In genomic region chr2:132048143-132048772, GRCm38 (mm10) we compare ENCODE assay signal across 24 mouse cellular contexts. TPM values are rescaled to one million over a fixed set of nuclear protein-coding genes. Genes with fewer than 3 reads are reported as not detected.
DNase-seq lines count a peak whose midpoint lies in the region; ATAC-seq and TF ChIP-seq lines count a peak whose summit lies in the region.
"Had no signal": no experiment of that assay in that cellular context is flagged by ENCODE, and none has a peak within 500 bp of the region (broad histone marks: within the 10 kb centered on the region; RNA-seq: fewer than 3 reads in every experiment).

No protein-coding gene starts in this region.

- H3K9ac ChIP-seq in heart, adult 2 months (ENCODE audit: low read depth, low read length) = no peak overlapping the region
- no peak overlapping the region for H3K9ac ChIP-seq in lung, embryonic 14.5 days
- H3K9ac ChIP-seq: embryonic facial prominence, embryonic 13.5 days; forebrain, postnatal 0 days; heart, embryonic 12.5 days; hindbrain, embryonic 13.5 days; limb, embryonic 12.5 days; lung, embryonic 15.5 days; midbrain, embryonic 15.5 days; neural tube, embryonic 12.5 days had no signal

- H3K4me3 ChIP-seq in heart, embryonic 10.5 days = no peak overlapping the region
- no peak overlapping the region for H3K4me3 ChIP-seq in heart, adult 2 months
- H3K4me3 ChIP-seq in lung, embryonic 14.5 days (ENCODE audit: low read depth, low read length) = no peak overlapping the region
- H3K4me3 ChIP-seq: embryonic facial prominence, embryonic 13.5 days; heart, embryonic 12.5 days; hindbrain, embryonic 13.5 days; limb, embryonic 12.5 days; lung, embryonic 15.5 days; midbrain, embryonic 15.5 days; neural tube, embryonic 12.5 days had no signal

- no peak overlapping the region for H3K27ac ChIP-seq in heart, embryonic 10.5 days
- H3K27ac ChIP-seq in heart, adult 2 months = no peak overlapping the region
- no peak overlapping the region; the same call in 1 of the 2 replicates for H3K27ac ChIP-seq in lung, embryonic 14.5 days (ENCODE audit: low read depth)
- H3K27ac ChIP-seq: embryonic facial prominence, embryonic 13.5 days; hindbrain, embryonic 13.5 days; limb, embryonic 12.5 days; lung, embryonic 15.5 days; midbrain, embryonic 15.5 days; neural tube, embryonic 12.5 days had no signal

- ATAC-seq in lung, embryonic 14.5 days (ENCODE audit: insufficient read depth) = no peak
- ATAC-seq in granulocyte monocyte progenitor cell, adult 5-6 weeks (replicated peaks; ENCODE audit: poor library complexity, severe bottlenecking) = peak; percentile 84
- ATAC-seq: forebrain, postnatal 0 days; inflammation-experienced regulatory T-cells, adult 6 months; midbrain, embryonic 15.5 days had no signal

- DNase-seq in heart, embryonic 10.5 days (ENCODE audit: low spot score) = peak; percentile 58
- no peak for DNase-seq in heart, adult 2 months
- peak; percentile 17 for DNase-seq in lung, embryonic 14.5 days
- no peak for DNase-seq in lung, postnatal 10 days
- peak; percentile 23 for DNase-seq in yolk sac, embryonic 10.5 days (ENCODE audit: low spot score)
- no peak for DNase-seq in cerebellum, adult 9-11 months
- DNase-seq in spleen, postnatal 14 days (ENCODE audit: low spot score in 2 of 2) = no peak
- DNase-seq: adrenal gland, adult 8-10 months; B cell, adult 2 months; cerebellum, adult 8-10 months; forebrain, postnatal 0 days; heart, postnatal 14 days; kidney, adult 8-10 months; kidney, postnatal 25 days; thymus, postnatal 36 days had no signal

- intact Hi-C loops in heart, adult 2 months (cut with DNase I) = no loop called here

- 66% methylated on average over 11 of the region's 11 CpGs for WGBS in heart, embryonic 10.5 days
- 83% methylated on average over 11 of the region's 11 CpGs for WGBS in heart, adult 2 months
- WGBS in lung, embryonic 14.5 days = 64% methylated on average over 11 of the region's 11 CpGs

- TF ChIP-seq EP300 in heart, adult 2 months (IDR thresholded peaks at IDR 0.05; ENCODE audit: insufficient read depth, low read depth, low read length) = no peak

- 0 out of 2 replicates have a peak, but pooled peaks cover 4% of the 10 kb centered on the region for H3K36me3 ChIP-seq in heart, embryonic 10.5 days
- H3K36me3 ChIP-seq in heart, adult 2 months (ENCODE audit: control insufficient read depth, insufficient read depth, low read length) = no peaks in the 10 kb centered on the region
- H3K36me3 ChIP-seq in lung, embryonic 14.5 days (ENCODE audit: insufficient read depth) = no peaks in the 10 kb centered on the region
- H3K36me3 ChIP-seq: embryonic facial prominence, embryonic 13.5 days; limb, embryonic 12.5 days; lung, embryonic 15.5 days; midbrain, embryonic 15.5 days had no signal

- H3K4me1 ChIP-seq in heart, embryonic 10.5 days = peaks cover 20% of the 10 kb centered on the region
- peaks cover 4% of the 10 kb centered on the region for H3K4me1 ChIP-seq in heart, adult 2 months (ENCODE audit: control insufficient read depth, insufficient read depth, low read length)
- H3K4me1 ChIP-seq in lung, embryonic 14.5 days (ENCODE audit: insufficient read depth) = peaks cover 8% of the 10 kb centered on the region; the same call in 1 of the 2 replicates
- H3K4me1 ChIP-seq: midbrain, embryonic 15.5 days had no signal

- no peak for TF ChIP-seq POLR2A in heart, adult 2 months (IDR thresholded peaks at IDR 0.05; ENCODE audit: insufficient read depth, low read depth, low read length)

- no peaks in the 10 kb centered on the region for H3K79me2 ChIP-seq in heart, adult 2 months (replicated peaks; ENCODE audit: control insufficient read depth, insufficient read depth, low read length)

- TF ChIP-seq CTCF in heart, adult 2 months (IDR thresholded peaks at IDR 0.05) = no peak
- no peak for TF ChIP-seq CTCF in lung, embryonic 14.5 days (IDR thresholded peaks at IDR 0.05; ENCODE audit: low read depth)

- no peaks in the 10 kb centered on the region for H3K27me3 ChIP-seq in heart, embryonic 10.5 days (ENCODE audit: insufficient read depth, poor library complexity, severe bottlenecking)
- no peaks in the 10 kb centered on the region for H3K27me3 ChIP-seq in heart, adult 2 months (ENCODE audit: control insufficient read depth, insufficient read depth, low read length)
- H3K27me3 ChIP-seq in lung, embryonic 14.5 days (ENCODE audit: insufficient read depth, low read length) = no peaks in the 10 kb centered on the region
- H3K27me3 ChIP-seq: embryonic facial prominence, embryonic 13.5 days; heart, embryonic 12.5 days; hindbrain, embryonic 13.5 days; limb, embryonic 12.5 days; lung, embryonic 15.5 days; midbrain, embryonic 15.5 days; neural tube, embryonic 12.5 days had no signal

- H3K4me2 ChIP-seq in lung, embryonic 14.5 days = no peak overlapping the region
- H3K4me2 ChIP-seq: embryonic facial prominence, embryonic 13.5 days; heart, embryonic 12.5 days; hindbrain, embryonic 13.5 days; limb, embryonic 12.5 days; lung, embryonic 15.5 days; midbrain, embryonic 15.5 days; neural tube, embryonic 12.5 days had no signal

- no peaks in the 10 kb centered on the region for H3K9me3 ChIP-seq in heart, embryonic 10.5 days
- H3K9me3 ChIP-seq in lung, embryonic 14.5 days (ENCODE audit: low read depth, low read length) = no peaks in the 10 kb centered on the region
- H3K9me3 ChIP-seq: embryonic facial prominence, embryonic 13.5 days; heart, embryonic 12.5 days; hindbrain, embryonic 13.5 days; limb, embryonic 12.5 days; lung, embryonic 15.5 days; midbrain, embryonic 15.5 days; neural tube, embryonic 12.5 days had no signal

RNA-seq across cellular contexts. Expression of gene Rassf2, which starts 18.2 kb away (rescaled TPM):
- polyA plus RNA-seq in heart, embryonic 10.5 days (2016; fragmentation: Nextera tagmentation; extraction: Ambion mirVana) = 4.7 TPM in 2 replicates
- 10 to 100 TPM in 1 of 2 experiments, 1 to 10 TPM in 1; 6.8 to 11.5 TPM for total RNA-seq in heart, adult 2 months (2021)
- 6.0 and 7.5 TPM in 2 replicates for polyA plus RNA-seq in heart, adult 2 months (2012; rRNA removed)
- polyA plus RNA-seq in lung, embryonic 14.5 days (2014; fragmentation: Nextera tagmentation; extraction: Ambion mirVana) = 15.8 and 15.9 TPM in 2 replicates
- total RNA-seq in granulocyte monocyte progenitor cell, adult 5-6 weeks (2014; fragmentation: Nextera tagmentation) = 43.5 and 54.8 TPM in 2 replicates
- total RNA-seq in granulocyte monocyte progenitor cell, adult 5-6 weeks (2017) = 57.9 and 76.3 TPM in 2 replicates

Comparison
In these comparisons a context has a peak if more than half of its experiments do, and no peak if none do; other contexts are left out.
1. DNase-seq: peak in heart, embryonic 10.5 days (single experiment), lung, embryonic 14.5 days (single experiment) and yolk sac, embryonic 10.5 days (single experiment); none in heart, adult 2 months (0 of 2), lung, postnatal 10 days (single experiment), cerebellum, adult 9-11 months (single experiment) and spleen, postnatal 14 days (0 of 2).